Mouse (Mus musculus): ENCODE measurements around the gene Tnc. TPM values are rescaled to one million over a fixed set of nuclear protein-coding genes. Genes with fewer than 3 reads are reported as not detected.

The Tnc gene
- polyA plus RNA-seq, 1 experiment from 2014 or later = 11.2 TPM

DNA sequence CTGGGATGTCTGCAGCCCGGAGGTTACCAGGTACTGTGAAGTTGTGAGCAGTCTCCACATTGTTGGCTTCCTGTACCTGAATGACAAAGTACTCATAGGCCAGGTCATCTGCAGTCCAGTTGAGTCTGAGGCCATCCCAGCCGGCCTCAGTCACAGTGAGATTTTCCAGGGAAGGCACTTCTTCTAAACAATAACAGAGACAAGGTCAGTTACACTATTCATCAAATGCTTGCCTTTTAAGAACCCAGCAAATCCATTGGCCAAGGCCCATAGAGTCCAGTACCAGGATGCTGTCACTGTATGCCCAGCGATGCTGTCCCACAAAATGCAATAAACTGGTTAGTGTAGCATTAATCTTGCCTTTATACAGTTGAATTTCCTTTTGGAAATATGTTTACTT lies 46.0 kb downstream of the Tnc start:
- no peaks in the 10 kb centered on the region for H3K4me1 ChIP-seq (replicated peaks; ENCODE audit: control insufficient read depth, insufficient read depth, low read length)
- 72% methylated on average over 3 of the region's 3 CpGs for WGBS
- H3K36me3 ChIP-seq (ENCODE audit: control insufficient read depth, insufficient read depth) = no peaks in the 10 kb centered on the region
- H3K27me3 ChIP-seq (replicated peaks; ENCODE audit: control insufficient read depth, insufficient read depth, low read length) = no peaks in the 10 kb centered on the region
- no peak for TF ChIP-seq CTCF (IDR thresholded peaks at IDR 0.05; ENCODE audit: low read depth)
- ATAC-seq = no peak
- no peak overlapping the region for H3K4me3 ChIP-seq (ENCODE audit: low read depth, low read length)
- H3K9me3 ChIP-seq (ENCODE audit: control insufficient read depth) = no peaks in the 10 kb centered on the region
- H3K9ac ChIP-seq (ENCODE audit: low read depth, low read length) = no peak overlapping the region
- no peak overlapping the region for H3K27ac ChIP-seq (ENCODE audit: low read depth, low read length)
- H3K4me2 ChIP-seq (replicated peaks; ENCODE audit: low read depth) = no peak overlapping the region

GRCm38 (mm10) chr4:64000293-64000692 lies 46.5 kb downstream of the Tnc start:
- H3K4me3 ChIP-seq (ENCODE audit: low read depth, low read length) = no peak overlapping the region
- no peak overlapping the region for H3K9ac ChIP-seq (ENCODE audit: low read depth, low read length)
- H3K27me3 ChIP-seq (replicated peaks; ENCODE audit: control insufficient read depth, insufficient read depth, low read length) = no peaks in the 10 kb centered on the region
- H3K4me1 ChIP-seq (replicated peaks; ENCODE audit: control insufficient read depth, insufficient read depth, low read length) = no peaks in the 10 kb centered on the region
- no peak overlapping the region for H3K4me2 ChIP-seq (replicated peaks; ENCODE audit: low read depth)
- no peaks in the 10 kb centered on the region for H3K9me3 ChIP-seq (ENCODE audit: control insufficient read depth)
- ATAC-seq = no peak
- no peak overlapping the region for H3K27ac ChIP-seq (ENCODE audit: low read depth, low read length)
- TF ChIP-seq CTCF (IDR thresholded peaks at IDR 0.05; ENCODE audit: low read depth) = no peak
- WGBS = 66% methylated on average over 4 of the region's 4 CpGs
- no peaks in the 10 kb centered on the region for H3K36me3 ChIP-seq (ENCODE audit: control insufficient read depth, insufficient read depth)

DNA sequence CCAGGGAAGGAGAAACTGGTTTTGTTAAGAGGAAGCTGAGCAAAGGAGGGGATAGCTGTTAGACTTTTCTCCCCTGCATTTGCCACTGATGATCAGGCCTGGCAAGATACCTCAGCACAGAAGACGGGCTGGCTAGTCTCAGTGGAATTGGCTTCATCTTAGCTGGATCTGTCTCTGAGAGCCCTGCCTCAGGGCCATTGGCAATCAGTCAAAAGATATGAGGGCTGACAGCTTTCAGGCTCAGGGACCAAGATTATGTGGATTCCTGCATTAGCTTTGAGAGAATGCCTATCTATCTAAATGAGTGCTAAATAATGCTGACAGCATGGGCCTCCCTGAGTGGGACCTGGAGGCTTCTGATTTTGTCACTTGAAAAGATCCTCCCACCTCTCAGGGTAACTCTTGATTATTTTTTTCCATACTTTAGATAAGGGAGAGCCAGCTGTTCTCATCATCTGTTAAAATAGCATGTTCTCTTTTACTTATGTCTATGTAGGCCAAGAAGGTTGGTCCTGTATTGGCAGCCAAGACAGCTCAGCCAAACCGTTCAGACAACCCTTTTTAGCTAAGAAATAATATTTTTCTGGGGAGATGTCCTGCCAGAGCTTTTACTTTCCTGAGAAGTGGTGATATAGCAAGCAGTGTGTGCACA lies 53.2 kb downstream of the Tnc start:
- WGBS = 59% methylated on average over 2 of the region's 2 CpGs
- Histone ChIP-seq H3K9ac (ENCODE audit: low read depth, low read length) (no peak overlapping the region), H3K9me3 (ENCODE audit: control insufficient read depth) (no peaks in the 10 kb centered on the region), H3K36me3 (ENCODE audit: control insufficient read depth, insufficient read depth) (no peaks in the 10 kb centered on the region), H3K27me3 (replicated peaks; ENCODE audit: control insufficient read depth, insufficient read depth, low read length) (no peaks in the 10 kb centered on the region), H3K4me1 (replicated peaks; ENCODE audit: control insufficient read depth, insufficient read depth, low read length) (no peaks in the 10 kb centered on the region), H3K27ac (ENCODE audit: low read depth, low read length) (no peak overlapping the region), H3K4me2 (replicated peaks; ENCODE audit: low read depth) (no peak overlapping the region), H3K4me3 (ENCODE audit: low read depth, low read length) (no peak overlapping the region)
- ATAC-seq = no peak
- no peak for TF ChIP-seq CTCF (IDR thresholded peaks at IDR 0.05; ENCODE audit: low read depth)

- H3K4me1 ChIP-seq (replicated peaks; ENCODE audit: control insufficient read depth, insufficient read depth, low read length) = no peaks in the 10 kb centered on the region
- H3K27ac ChIP-seq (ENCODE audit: low read depth, low read length) = no peak overlapping the region
- H3K4me2 ChIP-seq (replicated peaks; ENCODE audit: low read depth) = no peak overlapping the region
- no peak for ATAC-seq
- H3K36me3 ChIP-seq (ENCODE audit: control insufficient read depth, insufficient read depth) = no peaks in the 10 kb centered on the region
- WGBS = 97% methylated on average over 1 of the region's 1 CpGs
- no peaks in the 10 kb centered on the region for H3K9me3 ChIP-seq (ENCODE audit: control insufficient read depth)
- TF ChIP-seq CTCF (IDR thresholded peaks at IDR 0.05; ENCODE audit: low read depth) = no peak
- no peaks in the 10 kb centered on the region for H3K27me3 ChIP-seq (replicated peaks; ENCODE audit: control insufficient read depth, insufficient read depth, low read length)
- H3K9ac ChIP-seq (ENCODE audit: low read depth, low read length) = no peak overlapping the region
- no peak overlapping the region for H3K4me3 ChIP-seq (ENCODE audit: low read depth, low read length)
These were observed 56.6 kb downstream of the Tnc start for GRCm38 (mm10) chr4:63990216-63990615.

- no peak for ATAC-seq
- Histone ChIP-seq H3K4me2 (replicated peaks; ENCODE audit: low read depth) (no peak overlapping the region), H3K4me1 (replicated peaks; ENCODE audit: control insufficient read depth, insufficient read depth, low read length) (no peaks in the 10 kb centered on the region), H3K27ac (ENCODE audit: low read depth, low read length) (no peak overlapping the region), H3K27me3 (replicated peaks; ENCODE audit: control insufficient read depth, insufficient read depth, low read length) (no peaks in the 10 kb centered on the region), H3K9ac (ENCODE audit: low read depth, low read length) (no peak overlapping the region), H3K9me3 (ENCODE audit: control insufficient read depth) (no peaks in the 10 kb centered on the region), H3K4me3 (ENCODE audit: low read depth, low read length) (no peak overlapping the region), H3K36me3 (ENCODE audit: control insufficient read depth, insufficient read depth) (no peaks in the 10 kb centered on the region)
- TF ChIP-seq CTCF (IDR thresholded peaks at IDR 0.05; ENCODE audit: low read depth) = no peak
- WGBS = 89% methylated on average over 5 of the region's 5 CpGs
These were observed 58.7 kb downstream of the Tnc start for GRCm38 (mm10) chr4:63988090-63988489.

DNA sequence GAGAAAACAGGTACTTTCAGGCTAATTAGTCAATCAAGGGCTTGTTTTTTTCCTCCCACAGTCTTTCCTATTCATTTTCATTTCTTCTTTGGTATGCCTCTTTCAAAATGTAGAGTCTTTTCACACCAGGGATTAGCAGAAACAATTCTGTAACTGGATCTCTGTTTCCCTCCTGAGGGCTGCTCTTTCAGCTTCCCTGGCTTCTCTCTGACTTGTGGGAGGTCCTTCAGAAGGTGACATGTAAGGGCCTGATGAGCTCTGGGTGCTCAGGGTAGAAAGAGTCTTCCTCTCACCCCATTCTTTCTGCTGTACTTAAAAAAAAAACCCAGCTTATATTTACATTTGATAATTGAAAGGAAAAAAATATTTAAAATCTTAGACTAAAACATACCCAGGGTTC lies 60.2 kb downstream of the Tnc start:
- ATAC-seq = no peak
- H3K27me3 ChIP-seq (replicated peaks; ENCODE audit: control insufficient read depth, insufficient read depth, low read length) = no peaks in the 10 kb centered on the region
- TF ChIP-seq CTCF (IDR thresholded peaks at IDR 0.05; ENCODE audit: low read depth) = no peak

GRCm38 (mm10) chr4:63983098-63983445 lies 63.7 kb downstream of the Tnc start:
- no peak for TF ChIP-seq CTCF (IDR thresholded peaks at IDR 0.05; ENCODE audit: low read depth)
- Histone ChIP-seq H3K4me2 (replicated peaks; ENCODE audit: low read depth) (no peak overlapping the region), H3K27me3 (replicated peaks; ENCODE audit: control insufficient read depth, insufficient read depth, low read length) (no peaks in the 10 kb centered on the region), H3K36me3 (ENCODE audit: control insufficient read depth, insufficient read depth) (no peaks in the 10 kb centered on the region), H3K9me3 (ENCODE audit: control insufficient read depth) (no peaks in the 10 kb centered on the region), H3K9ac (ENCODE audit: low read depth, low read length) (no peak overlapping the region), H3K27ac (ENCODE audit: low read depth, low read length) (no peak overlapping the region), H3K4me1 (replicated peaks; ENCODE audit: control insufficient read depth, insufficient read depth, low read length) (0 out of 2 replicates have a peak, but pooled peaks cover 3% of the 10 kb centered on the region), H3K4me3 (ENCODE audit: low read depth, low read length) (no peak overlapping the region)
- ATAC-seq = no peak
- WGBS = 22% methylated on average over 8 of the region's 8 CpGs

More for the DNA sequence above, 60.2 kb downstream of the Tnc start:
- Histone ChIP-seq H3K9me3 (ENCODE audit: control insufficient read depth) (no peaks in the 10 kb centered on the region), H3K36me3 (ENCODE audit: control insufficient read depth, insufficient read depth) (no peaks in the 10 kb centered on the region), H3K9ac (ENCODE audit: low read depth, low read length) (no peak overlapping the region), H3K4me2 (replicated peaks; ENCODE audit: low read depth) (no peak overlapping the region), H3K4me3 (ENCODE audit: low read depth, low read length) (no peak overlapping the region), H3K27ac (ENCODE audit: low read depth, low read length) (no peak overlapping the region), H3K4me1 (replicated peaks; ENCODE audit: control insufficient read depth, insufficient read depth, low read length) (0 out of 2 replicates have a peak, but pooled peaks cover 3% of the 10 kb centered on the region)

Data from intestine, postnatal 0 days (tissue).